13 mouse cellular contexts compared by ENCODE assay signal in genomic region chr10:61624771-61625170, GRCm38 (mm10). TPM values are rescaled to one million over a fixed set of nuclear protein-coding genes. Genes with fewer than 3 reads are reported as not detected.
DNase-seq lines count a peak whose midpoint lies in the region; ATAC-seq and TF ChIP-seq lines count a peak whose summit lies in the region.
"Had no signal": no experiment of that assay in that cellular context is flagged by ENCODE, and none has a peak within 500 bp of the region (broad histone marks: within the 10 kb centered on the region; RNA-seq: fewer than 3 reads in every experiment).

No protein-coding gene starts in this region.

- DNase-seq in heart, adult 2 months: no peak
- DNase-seq in lung, embryonic 14.5 days: no peak
- DNase-seq in lung, postnatal 14 days: no peak
- DNase-seq in hindbrain, embryonic 14.5 days (ENCODE audit: low spot score): no peak
- DNase-seq in right cerebral cortex, adult 18-20 months: no peak
- DNase-seq in thymus, postnatal 36 days: no peak
- DNase-seq: cerebellum, adult 8-10 months; gastrocnemius, postnatal 36 days had no signal

- H3K27me3 ChIP-seq in heart, embryonic 11.5 days (ENCODE audit: control insufficient read depth, insufficient read depth, low read length): peaks cover 17% of the 10 kb centered on the region
- no peaks in the 10 kb centered on the region for H3K27me3 ChIP-seq in heart, adult 2 months (ENCODE audit: control insufficient read depth, insufficient read depth, low read length)
- peaks cover 22% of the 10 kb centered on the region for H3K27me3 ChIP-seq in lung, embryonic 14.5 days (ENCODE audit: insufficient read depth, low read length)
- peaks cover 31% of the 10 kb centered on the region for H3K27me3 ChIP-seq in hindbrain, embryonic 14.5 days (ENCODE audit: control insufficient read depth, insufficient read depth, low read length)
- peaks cover 43% of the 10 kb centered on the region for H3K27me3 ChIP-seq in neural tube, embryonic 13.5 days

- H3K36me3 ChIP-seq in heart, embryonic 11.5 days (ENCODE audit: control insufficient read depth, insufficient read depth, low read length): no peaks in the 10 kb centered on the region
- no peaks in the 10 kb centered on the region for H3K36me3 ChIP-seq in heart, adult 2 months (ENCODE audit: control insufficient read depth, insufficient read depth, low read length)
- H3K36me3 ChIP-seq in lung, embryonic 14.5 days (ENCODE audit: insufficient read depth): no peaks in the 10 kb centered on the region
- no peaks in the 10 kb centered on the region for H3K36me3 ChIP-seq in hindbrain, embryonic 14.5 days (replicated peaks; ENCODE audit: control insufficient read depth, insufficient read depth)
- no peaks in the 10 kb centered on the region for H3K36me3 ChIP-seq in neural tube, embryonic 13.5 days

- intact Hi-C loops in heart, adult 2 months (cut with DNase I): no loop called here

- H3K79me2 ChIP-seq in heart, adult 2 months (replicated peaks; ENCODE audit: control insufficient read depth, insufficient read depth, low read length): no peaks in the 10 kb centered on the region

- peaks cover 18% of the 10 kb centered on the region for H3K4me1 ChIP-seq in heart, embryonic 11.5 days (ENCODE audit: control insufficient read depth, insufficient read depth, low read length)
- H3K4me1 ChIP-seq in heart, adult 2 months (ENCODE audit: control insufficient read depth, insufficient read depth, low read length): peaks cover 12% of the 10 kb centered on the region; the same call in 1 of the 2 replicates
- H3K4me1 ChIP-seq in lung, embryonic 14.5 days (ENCODE audit: insufficient read depth): no peaks in the 10 kb centered on the region
- peaks cover 14% of the 10 kb centered on the region; the same call in 1 of the 2 replicates for H3K4me1 ChIP-seq in hindbrain, embryonic 14.5 days (replicated peaks; ENCODE audit: control insufficient read depth, insufficient read depth, low read length)
- peaks cover 15% of the 10 kb centered on the region for H3K4me1 ChIP-seq in neural tube, embryonic 13.5 days (replicated peaks)

- TF ChIP-seq CTCF in heart, adult 2 months (IDR thresholded peaks at IDR 0.05): no peak
- TF ChIP-seq CTCF in lung, embryonic 14.5 days (IDR thresholded peaks at IDR 0.05; ENCODE audit: low read depth): no peak

- ATAC-seq in heart, embryonic 11.5 days (replicated peaks; ENCODE audit: insufficient number of reproducible peaks, low FRiP score, low TSS enrichment): no peak
- ATAC-seq in lung, embryonic 14.5 days (ENCODE audit: insufficient read depth): no peak
- no peak for ATAC-seq in hindbrain, embryonic 14.5 days (ENCODE audit: low FRiP score)
- no peak; the same call in 1 of the 2 replicates for ATAC-seq in neural tube, embryonic 13.5 days (ENCODE audit: low read depth)

- H3K4me3 ChIP-seq in heart, embryonic 11.5 days (ENCODE audit: low read depth, low read length): peak overlapping the region; percentile 47; the same call in 1 of the 2 replicates
- no peak overlapping the region for H3K4me3 ChIP-seq in heart, adult 2 months
- H3K4me3 ChIP-seq in lung, embryonic 14.5 days (ENCODE audit: low read depth, low read length): peak overlapping the region; percentile 40; the same call in 1 of the 2 replicates
- H3K4me3 ChIP-seq in hindbrain, embryonic 14.5 days (replicated peaks; ENCODE audit: low read length): peak overlapping the region; percentile 41; the same call in 1 of the 2 replicates
- H3K4me3 ChIP-seq in neural tube, embryonic 13.5 days: peak overlapping the region; percentile 43; the same call in 1 of the 2 replicates
- H3K4me3 ChIP-seq: erythroblast, embryonic 14.5 days had no signal

- H3K9me3 ChIP-seq in heart, embryonic 11.5 days (replicated peaks; ENCODE audit: control insufficient read depth, low read length): no peaks in the 10 kb centered on the region
- H3K9me3 ChIP-seq in lung, embryonic 14.5 days (ENCODE audit: low read depth, low read length): no peaks in the 10 kb centered on the region
- H3K9me3 ChIP-seq in hindbrain, embryonic 14.5 days (ENCODE audit: control insufficient read depth, low read length): no peaks in the 10 kb centered on the region
- no peaks in the 10 kb centered on the region for H3K9me3 ChIP-seq in neural tube, embryonic 13.5 days

- H3K27ac ChIP-seq in heart, embryonic 11.5 days (ENCODE audit: low read depth, low read length): no peak overlapping the region
- H3K27ac ChIP-seq in heart, adult 2 months: no peak overlapping the region
- H3K27ac ChIP-seq in lung, embryonic 14.5 days (ENCODE audit: low read depth): no peak overlapping the region
- no peak overlapping the region for H3K27ac ChIP-seq in hindbrain, embryonic 14.5 days
- H3K27ac ChIP-seq in neural tube, embryonic 13.5 days (replicated peaks): no peak overlapping the region

- peak overlapping the region; percentile 83 for H3K4me2 ChIP-seq in heart, embryonic 11.5 days
- H3K4me2 ChIP-seq in lung, embryonic 14.5 days: 0 out of 2 replicates have a peak overlapping the region, but pooled peaks have one; percentile 82
- peak overlapping the region; percentile 86 for H3K4me2 ChIP-seq in hindbrain, embryonic 14.5 days (replicated peaks)
- peak overlapping the region; percentile 85 for H3K4me2 ChIP-seq in neural tube, embryonic 13.5 days

- no peak for TF ChIP-seq EP300 in heart, adult 2 months (IDR thresholded peaks at IDR 0.05; ENCODE audit: insufficient read depth, low read depth, low read length)

- 25% methylated on average over 5 of the region's 5 CpGs for WGBS in heart, embryonic 11.5 days (ENCODE audit: insufficient replicate concordance)
- 40% methylated on average over 5 of the region's 5 CpGs for WGBS in heart, adult 2 months
- WGBS in lung, embryonic 14.5 days: 19% methylated on average over 5 of the region's 5 CpGs
- 29% methylated on average over 5 of the region's 5 CpGs for WGBS in hindbrain, embryonic 14.5 days
- WGBS in neural tube, embryonic 13.5 days: 26% methylated on average over 5 of the region's 5 CpGs

- no peak overlapping the region for H3K9ac ChIP-seq in heart, embryonic 11.5 days (ENCODE audit: low read depth, low read length)
- no peak overlapping the region for H3K9ac ChIP-seq in heart, adult 2 months (ENCODE audit: low read depth, low read length)
- no peak overlapping the region for H3K9ac ChIP-seq in lung, embryonic 14.5 days
- peak overlapping the region; percentile 62 for H3K9ac ChIP-seq in hindbrain, embryonic 14.5 days
- no peak overlapping the region for H3K9ac ChIP-seq in neural tube, embryonic 13.5 days

- no peak for TF ChIP-seq POLR2A in heart, adult 2 months (IDR thresholded peaks at IDR 0.05; ENCODE audit: insufficient read depth, low read depth, low read length)

RNA-seq across cellular contexts. Expression of gene Ppa1, which starts 23.6 kb away (rescaled TPM):
- 158 and 160 TPM in 2 replicates for polyA plus RNA-seq in heart, embryonic 11.5 days (2014; fragmentation: Nextera tagmentation; extraction: Ambion mirVana)
- total RNA-seq in heart, adult 2 months (2021): 10 to 100 TPM; 66.3 to 66.8 TPM
- 33.9 and 41.2 TPM in 2 replicates for polyA plus RNA-seq in heart, adult 2 months (2012; rRNA removed)
- 213 TPM in 2 replicates for polyA plus RNA-seq in lung, embryonic 14.5 days (2014; fragmentation: Nextera tagmentation; extraction: Ambion mirVana)
- polyA plus RNA-seq in hindbrain, embryonic 14.5 days (2014; fragmentation: Nextera tagmentation; extraction: Ambion mirVana): 191 and 213 TPM in 2 replicates
- 212 and 224 TPM in 2 replicates for polyA plus RNA-seq in neural tube, embryonic 13.5 days (2015; fragmentation: Nextera tagmentation; extraction: Ambion mirVana)

RNA-seq across cellular contexts. Expression of gene Npffr1, which starts 29.5 kb away (rescaled TPM):
- 0.13 and 0.15 TPM in 2 replicates for polyA plus RNA-seq in heart, embryonic 11.5 days (2014; fragmentation: Nextera tagmentation; extraction: Ambion mirVana)
- under 1 TPM in 1 of 2 experiments, not detected in 1; 0.07 TPM for total RNA-seq in heart, adult 2 months (2021)
- polyA plus RNA-seq in heart, adult 2 months (2012; rRNA removed): 0.14 and 0.15 TPM in 2 replicates
- polyA plus RNA-seq in lung, embryonic 14.5 days (2014; fragmentation: Nextera tagmentation; extraction: Ambion mirVana): 0.05 and 0.09 TPM in 2 replicates
- polyA plus RNA-seq in hindbrain, embryonic 14.5 days (2014; fragmentation: Nextera tagmentation; extraction: Ambion mirVana): 0.96 and 1.2 TPM in 2 replicates
- polyA plus RNA-seq in neural tube, embryonic 13.5 days (2015; fragmentation: Nextera tagmentation; extraction: Ambion mirVana): 0.17 and 0.25 TPM in 2 replicates
- total RNA-seq: gastrocnemius, postnatal 36 days; megakaryocyte, adult 5-6 weeks had no signal
- polyA plus RNA-seq: erythroblast, embryonic 14.5 days; liver, embryonic 16.5 days had no signal

RNA-seq across cellular contexts. Expression of gene Sar1a, which starts 55.3 kb away (rescaled TPM):
- polyA plus RNA-seq in heart, embryonic 11.5 days (2014; fragmentation: Nextera tagmentation; extraction: Ambion mirVana): 182 and 200 TPM in 2 replicates
- total RNA-seq in heart, adult 2 months (2021): 100 to 1,000 TPM; 166 to 197 TPM
- polyA plus RNA-seq in heart, adult 2 months (2012; rRNA removed): 82.7 and 134 TPM in 2 replicates
- 265 and 272 TPM in 2 replicates for polyA plus RNA-seq in lung, embryonic 14.5 days (2014; fragmentation: Nextera tagmentation; extraction: Ambion mirVana)
- 211 and 230 TPM in 2 replicates for polyA plus RNA-seq in hindbrain, embryonic 14.5 days (2014; fragmentation: Nextera tagmentation; extraction: Ambion mirVana)
- 192 and 203 TPM in 2 replicates for polyA plus RNA-seq in neural tube, embryonic 13.5 days (2015; fragmentation: Nextera tagmentation; extraction: Ambion mirVana)
